Mouse (Mus musculus) adrenal gland, postnatal 36 days (tissue): ENCODE data around the gene Adssl1. TPM values are rescaled to one million over a fixed set of nuclear protein-coding genes. Genes with fewer than 3 reads are reported as not detected.

Source experiments
- DNase-seq, 2 experiments: peaks; one replicate each; pipeline ENCODE4 v3.0.0; 2021; ENCODE audit warnings: mixed read lengths in 1 of 2
- microRNA-seq: library from miRNA; unstranded; fragments of <30 nt; microRNA quantifications from one replicate; pipeline ENCODE4 v1.2.0, GENCODE M21; 2021
- total RNA-seq, 2 experiments: library from RNA; stranded (reverse); gene quantifications; 2 replicates each; pipeline ENCODE4 v1.2.3; 2021

Adssl1 gene
- total RNA-seq, 2 experiments from 2014 or later: 21.8 to 22.7 TPM

- DNase-seq: peak; percentile 92
Measured at GRCm38 (mm10) chr12:112675245-112676035, 55.6 kb downstream of the Adssl1 start.

GRCm38 (mm10) chr12:112677076-112677475 is 57.2 kb downstream of the Adssl1 start:
- peak; percentile 72 to 80 for DNase-seq

GRCm38 (mm10) chr12:112677943-112678554 is 58.2 kb downstream of the Adssl1 start:
- DNase-seq: no peak

GRCm38 (mm10) chr12:112678555-112679026 is 58.7 kb downstream of the Adssl1 start, which contains the start of gene Zbtb42:
Zbtb42 (plus strand) TSS chr12:112678828.
- DNase-seq: peak; percentile 81 to 88

- peak in 1 of 2 experiments; percentile 40 for DNase-seq
Measured at GRCm38 (mm10) chr12:112679027-112679996, 59.5 kb downstream of the Adssl1 start.

GRCm38 (mm10) chr12:112683351-112683750 is 63.5 kb downstream of the Adssl1 start:
- no peak for DNase-seq

- DNase-seq: no peak
Measured at GRCm38 (mm10) chr12:112688458-112688857, 68.6 kb downstream of the Adssl1 start.

Small RNA genes lying within 50 kb of the gene (microRNA-seq; reads per million reads assigned to microRNA genes)
- gene Mir6939: 2.0 reads per million

Other genes starting within 250 kb of the Adssl1 start
- gene A530016L24Rik, start 130.6 kb upstream of the Adssl1 start, total RNA-seq: 10 to 100 TPM; 21.7 to 41.5 TPM
- 1 to 10 TPM; 4.3 to 5.6 TPM for gene Tmem179, start 103.3 kb upstream of the Adssl1 start, total RNA-seq
- gene Inf2, start 31.3 kb upstream of the Adssl1 start, total RNA-seq: 10 to 100 TPM; 23.3 to 27.7 TPM
- 10 to 100 TPM; 45.4 to 46.9 TPM for gene Siva1, start 24.6 kb downstream of the Adssl1 start, total RNA-seq
- gene Akt1, start 54.8 kb downstream of the Adssl1 start, total RNA-seq: 100 to 1,000 TPM; 256 to 378 TPM
- gene Zbtb42, start 58.8 kb downstream of the Adssl1 start, total RNA-seq: 1 to 10 TPM; 5.0 to 9.0 TPM
- gene Cep170b, start 100.4 kb downstream of the Adssl1 start, total RNA-seq: 10 to 100 TPM; 41.5 to 48.8 TPM
- gene Pld4, start 140.6 kb downstream of the Adssl1 start, total RNA-seq: 10 to 100 TPM in 1 of 2 experiments, 1 to 10 TPM in 1; 7.5 to 11.9 TPM
- gene Ahnak2, start 182.6 kb downstream of the Adssl1 start, total RNA-seq: 1 to 10 TPM; 7.5 to 7.7 TPM
- gene Clba1, start 188.9 kb downstream of the Adssl1 start, total RNA-seq: 10 to 100 TPM; 10.0 to 12.0 TPM
- gene Cdca4, start 209.4 kb downstream of the Adssl1 start, total RNA-seq: 10 to 100 TPM; 14.7 to 19.5 TPM
- under 1 TPM; 0.33 to 0.40 TPM for gene Gpr132, start 248.2 kb downstream of the Adssl1 start, total RNA-seq